Mouse (Mus musculus): ENCODE data around the gene Akr1b8. TPM values are rescaled to one million over a fixed set of nuclear protein-coding genes. Genes with fewer than 3 reads are reported as not detected.

Gene Akr1b8
- polyA plus RNA-seq, 1 experiment from 2014 or later: 18.9 TPM

- ATAC-seq (replicated peaks; ENCODE audit: low FRiP score) (no peak), DNase-seq (ENCODE audit: low spot score) (no peak)
- Histone ChIP-seq H3K4me3 (ENCODE audit: low read depth, low read length) (0 out of 2 replicates have a peak overlapping the region, but pooled peaks have one; percentile 4), H3K27ac (ENCODE audit: low read depth, low read length) (no peak overlapping the region), H3K4me1 (replicated peaks; ENCODE audit: control insufficient read depth, insufficient read depth, low read length) (peaks cover 3% of the 10 kb centered on the region; the same call in 1 of the 2 replicates), H3K9ac (ENCODE audit: low read length) (no peak overlapping the region), H3K4me2 (ENCODE audit: low read depth, low read length, severe bottlenecking) (peak overlapping the region; percentile 41; the same call in 1 of the 2 replicates), H3K9me3 (ENCODE audit: control insufficient read depth, low read length) (no peaks in the 10 kb centered on the region), H3K27me3 (ENCODE audit: control insufficient read depth, insufficient read depth, low read length) (no peaks in the 10 kb centered on the region), H3K36me3 (ENCODE audit: control insufficient read depth, insufficient read depth, low read length) (no peaks in the 10 kb centered on the region)
- 77% methylated on average over 8 of the region's 8 CpGs for WGBS
Observed at GRCm38 (mm10) chr6:34354354-34355348, 732 bp downstream of the Akr1b8 start.

- H3K4me1 ChIP-seq (replicated peaks; ENCODE audit: control insufficient read depth, insufficient read depth, low read length): peaks cover 3% of the 10 kb centered on the region; the same call in 1 of the 2 replicates
- no peak overlapping the region for H3K4me2 ChIP-seq (ENCODE audit: low read depth, low read length, severe bottlenecking)
- 73% methylated on average over 6 of the region's 6 CpGs for WGBS
- no peaks in the 10 kb centered on the region for H3K27me3 ChIP-seq (ENCODE audit: control insufficient read depth, insufficient read depth, low read length)
- no peaks in the 10 kb centered on the region for H3K36me3 ChIP-seq (ENCODE audit: control insufficient read depth, insufficient read depth, low read length)
- H3K9me3 ChIP-seq (ENCODE audit: control insufficient read depth, low read length): no peaks in the 10 kb centered on the region
- no peak overlapping the region for H3K27ac ChIP-seq (ENCODE audit: low read depth, low read length)
- ATAC-seq (replicated peaks; ENCODE audit: low FRiP score) (no peak), DNase-seq (ENCODE audit: low spot score) (no peak)
- no peak overlapping the region for H3K4me3 ChIP-seq (ENCODE audit: low read depth, low read length)
- H3K9ac ChIP-seq (ENCODE audit: low read length): no peak overlapping the region
Observed at GRCm38 (mm10) chr6:34355349-34355747, 1.4 kb downstream of the Akr1b8 start.

GRCm38 (mm10) chr6:34355841-34356240 is 1.9 kb downstream of the Akr1b8 start:
- no peak overlapping the region for H3K4me3 ChIP-seq (ENCODE audit: low read depth, low read length)
- DNase-seq (ENCODE audit: low spot score): no peak
- ATAC-seq (replicated peaks; ENCODE audit: low FRiP score): no peak
- no peaks in the 10 kb centered on the region for H3K36me3 ChIP-seq (ENCODE audit: control insufficient read depth, insufficient read depth, low read length)
- no peaks in the 10 kb centered on the region for H3K27me3 ChIP-seq (ENCODE audit: control insufficient read depth, insufficient read depth, low read length)
- peaks cover 3% of the 10 kb centered on the region; the same call in 1 of the 2 replicates for H3K4me1 ChIP-seq (replicated peaks; ENCODE audit: control insufficient read depth, insufficient read depth, low read length)
- no peak overlapping the region for H3K9ac ChIP-seq (ENCODE audit: low read length)
- H3K27ac ChIP-seq (ENCODE audit: low read depth, low read length): no peak overlapping the region
- 92% methylated on average over 9 of the region's 9 CpGs for WGBS
- no peak overlapping the region for H3K4me2 ChIP-seq (ENCODE audit: low read depth, low read length, severe bottlenecking)
- no peaks in the 10 kb centered on the region for H3K9me3 ChIP-seq (ENCODE audit: control insufficient read depth, low read length)

- no peak overlapping the region for H3K4me2 ChIP-seq (ENCODE audit: low read depth, low read length, severe bottlenecking)
- H3K36me3 ChIP-seq (ENCODE audit: control insufficient read depth, insufficient read depth, low read length): no peaks in the 10 kb centered on the region
- WGBS: 87% methylated on average over 12 of the region's 12 CpGs
- DNase-seq (ENCODE audit: low spot score) (no peak), ATAC-seq (replicated peaks; ENCODE audit: low FRiP score) (no peak)
- no peaks in the 10 kb centered on the region for H3K4me1 ChIP-seq (replicated peaks; ENCODE audit: control insufficient read depth, insufficient read depth, low read length)
- no peak overlapping the region for H3K27ac ChIP-seq (ENCODE audit: low read depth, low read length)
- no peak overlapping the region for H3K9ac ChIP-seq (ENCODE audit: low read length)
- H3K27me3 ChIP-seq (ENCODE audit: control insufficient read depth, insufficient read depth, low read length): no peaks in the 10 kb centered on the region
- no peak overlapping the region for H3K4me3 ChIP-seq (ENCODE audit: low read depth, low read length)
- no peaks in the 10 kb centered on the region for H3K9me3 ChIP-seq (ENCODE audit: control insufficient read depth, low read length)
Observed at GRCm38 (mm10) chr6:34364217-34365136, 10.6 kb downstream of the Akr1b8 start.

GRCm38 (mm10) chr6:34367998-34368397 is 14.1 kb downstream of the Akr1b8 start:
- no peaks in the 10 kb centered on the region for H3K27me3 ChIP-seq (ENCODE audit: control insufficient read depth, insufficient read depth, low read length)
- H3K27ac ChIP-seq (ENCODE audit: low read depth, low read length): no peak overlapping the region
- no peaks in the 10 kb centered on the region for H3K9me3 ChIP-seq (ENCODE audit: control insufficient read depth, low read length)
- DNase-seq (ENCODE audit: low spot score): no peak
- H3K4me2 ChIP-seq (ENCODE audit: low read depth, low read length, severe bottlenecking): no peak overlapping the region
- no peak for ATAC-seq (replicated peaks; ENCODE audit: low FRiP score)
- WGBS: 84% methylated on average over 9 of the region's 9 CpGs
- no peak overlapping the region for H3K9ac ChIP-seq (ENCODE audit: low read length)
- no peaks in the 10 kb centered on the region for H3K4me1 ChIP-seq (replicated peaks; ENCODE audit: control insufficient read depth, insufficient read depth, low read length)
- H3K36me3 ChIP-seq (ENCODE audit: control insufficient read depth, insufficient read depth, low read length): no peaks in the 10 kb centered on the region
- no peak overlapping the region for H3K4me3 ChIP-seq (ENCODE audit: low read depth, low read length)

GRCm38 (mm10) chr6:34370081-34370480 is 16.2 kb downstream of the Akr1b8 start:
- no peaks in the 10 kb centered on the region for H3K9me3 ChIP-seq (ENCODE audit: control insufficient read depth, low read length)
- H3K27ac ChIP-seq (ENCODE audit: low read depth, low read length): no peak overlapping the region
- no peaks in the 10 kb centered on the region for H3K4me1 ChIP-seq (replicated peaks; ENCODE audit: control insufficient read depth, insufficient read depth, low read length)
- ATAC-seq (replicated peaks; ENCODE audit: low FRiP score) (no peak), DNase-seq (ENCODE audit: low spot score) (no peak)
- H3K9ac ChIP-seq (ENCODE audit: low read length): no peak overlapping the region
- no peaks in the 10 kb centered on the region for H3K27me3 ChIP-seq (ENCODE audit: control insufficient read depth, insufficient read depth, low read length)
- H3K4me3 ChIP-seq (ENCODE audit: low read depth, low read length): no peak overlapping the region
- H3K36me3 ChIP-seq (ENCODE audit: control insufficient read depth, insufficient read depth, low read length): no peaks in the 10 kb centered on the region
- no peak overlapping the region for H3K4me2 ChIP-seq (ENCODE audit: low read depth, low read length, severe bottlenecking)
- WGBS: 84% methylated on average over 8 of the region's 8 CpGs

GRCm38 (mm10) chr6:34371700-34372351 is 17.9 kb downstream of the Akr1b8 start:
- DNase-seq (ENCODE audit: low spot score) (peak; percentile 81), ATAC-seq (replicated peaks; ENCODE audit: low FRiP score) (no peak)
- Histone ChIP-seq H3K27ac (ENCODE audit: low read depth, low read length) (no peak overlapping the region), H3K4me1 (replicated peaks; ENCODE audit: control insufficient read depth, insufficient read depth, low read length) (no peaks in the 10 kb centered on the region), H3K4me3 (ENCODE audit: low read depth, low read length) (no peak overlapping the region), H3K4me2 (ENCODE audit: low read depth, low read length, severe bottlenecking) (peak overlapping the region; percentile 13; the same call in 1 of the 2 replicates), H3K27me3 (ENCODE audit: control insufficient read depth, insufficient read depth, low read length) (no peaks in the 10 kb centered on the region), H3K36me3 (ENCODE audit: control insufficient read depth, insufficient read depth, low read length) (no peaks in the 10 kb centered on the region), H3K9me3 (ENCODE audit: control insufficient read depth, low read length) (no peaks in the 10 kb centered on the region), H3K9ac (ENCODE audit: low read length) (0 out of 2 replicates have a peak overlapping the region, but pooled peaks have one; percentile 7)
- 27% methylated on average over 18 of the region's 18 CpGs for WGBS

GRCm38 (mm10) chr6:34373841-34374240 is 19.9 kb downstream of the Akr1b8 start:
- Histone ChIP-seq H3K9ac (ENCODE audit: low read length) (no peak overlapping the region), H3K4me1 (replicated peaks; ENCODE audit: control insufficient read depth, insufficient read depth, low read length) (no peaks in the 10 kb centered on the region), H3K4me2 (ENCODE audit: low read depth, low read length, severe bottlenecking) (no peak overlapping the region), H3K36me3 (ENCODE audit: control insufficient read depth, insufficient read depth, low read length) (no peaks in the 10 kb centered on the region), H3K27me3 (ENCODE audit: control insufficient read depth, insufficient read depth, low read length) (no peaks in the 10 kb centered on the region), H3K27ac (ENCODE audit: low read depth, low read length) (no peak overlapping the region), H3K9me3 (ENCODE audit: control insufficient read depth, low read length) (no peaks in the 10 kb centered on the region), H3K4me3 (ENCODE audit: low read depth, low read length) (no peak overlapping the region)
- DNase-seq (ENCODE audit: low spot score) (no peak), ATAC-seq (replicated peaks; ENCODE audit: low FRiP score) (no peak)
- 86% methylated on average over 7 of the region's 7 CpGs for WGBS
